Mouse (Mus musculus): ENCODE results near the gene Il34. TPM values are rescaled to one million over a fixed set of nuclear protein-coding genes. Genes with fewer than 3 reads are reported as not detected.

Gene Il34
- total RNA-seq, 2 experiments from 2014 or later, result 3.9 to 5.1 TPM

DNA sequence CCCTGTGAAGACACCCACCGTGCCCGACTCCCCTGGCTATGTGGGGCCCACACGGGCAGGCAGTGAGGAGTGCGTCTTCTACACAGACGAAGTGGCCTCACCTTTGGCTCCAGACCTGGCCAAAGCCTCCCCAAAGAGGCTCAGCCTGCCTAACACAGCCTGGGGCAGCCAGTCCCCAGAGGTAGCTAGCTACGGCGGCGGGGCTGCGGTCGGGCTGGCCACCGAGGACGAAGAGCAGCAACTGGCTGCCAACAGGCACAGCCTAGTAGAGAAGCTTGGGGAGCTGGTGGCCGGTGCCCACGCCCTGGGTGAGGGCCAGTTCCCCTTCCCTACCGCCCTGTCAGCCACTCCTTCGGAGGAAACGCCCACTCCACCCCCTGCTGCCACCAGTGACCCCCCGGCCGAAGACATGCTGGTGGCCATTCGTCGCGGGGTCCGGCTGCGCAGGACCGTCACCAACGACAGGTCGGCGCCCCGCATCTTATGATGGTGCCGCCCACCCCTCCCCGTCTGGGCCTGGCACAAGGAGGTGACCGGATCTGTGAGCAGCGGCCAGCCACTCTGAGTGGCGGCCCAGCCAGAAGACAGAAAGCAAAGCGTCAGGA lies 67.0 kb downstream of the Il34 start:
- no peak for DNase-seq

DNA sequence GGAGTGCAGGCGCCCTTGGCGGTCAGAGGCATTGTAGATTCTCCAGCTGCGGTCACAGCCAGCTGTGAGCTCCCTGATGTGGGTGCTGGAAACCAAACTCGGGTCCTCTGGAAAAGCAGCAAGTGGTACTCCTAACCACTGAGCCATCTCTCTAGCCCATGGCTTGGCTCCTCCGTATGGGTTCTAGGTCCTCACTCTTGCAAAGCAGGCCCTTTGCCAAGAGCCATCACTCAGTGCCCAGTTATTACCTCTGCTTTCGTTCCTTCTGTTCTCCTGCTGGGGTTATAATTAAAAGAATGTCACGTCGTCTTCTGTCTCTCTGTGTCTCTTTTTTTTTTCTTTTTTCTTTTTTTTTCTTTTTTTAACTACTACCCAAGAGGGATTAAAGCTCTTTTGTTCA lies 72.7 kb downstream of the Il34 start:
- no peak for DNase-seq

DNA sequence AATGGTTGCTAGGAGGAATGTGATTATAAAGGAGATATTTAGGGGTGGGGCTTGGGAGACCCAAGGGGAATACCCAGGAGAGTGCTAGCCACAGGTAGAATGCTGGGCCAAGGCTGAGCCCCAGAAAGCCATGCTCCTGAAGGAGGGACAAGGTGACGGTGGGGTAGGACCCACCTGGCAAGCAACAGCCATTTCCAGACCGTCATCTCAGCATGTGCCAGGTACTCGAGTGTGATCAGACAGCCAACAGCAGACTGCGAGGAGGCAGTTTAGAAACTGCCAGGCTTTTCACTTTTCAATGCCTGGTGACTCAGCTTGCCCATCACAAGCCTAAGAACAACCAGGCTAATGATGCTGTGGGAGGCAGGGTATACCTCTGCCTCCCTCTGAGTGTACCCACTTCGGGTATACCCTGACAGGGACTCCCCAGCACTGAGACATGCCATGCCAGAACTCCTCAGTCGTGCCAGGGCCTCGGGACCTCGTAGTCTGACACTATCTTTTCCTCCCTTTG lies 74.3 kb downstream of the Il34 start:
- DNase-seq, result no peak

DNA sequence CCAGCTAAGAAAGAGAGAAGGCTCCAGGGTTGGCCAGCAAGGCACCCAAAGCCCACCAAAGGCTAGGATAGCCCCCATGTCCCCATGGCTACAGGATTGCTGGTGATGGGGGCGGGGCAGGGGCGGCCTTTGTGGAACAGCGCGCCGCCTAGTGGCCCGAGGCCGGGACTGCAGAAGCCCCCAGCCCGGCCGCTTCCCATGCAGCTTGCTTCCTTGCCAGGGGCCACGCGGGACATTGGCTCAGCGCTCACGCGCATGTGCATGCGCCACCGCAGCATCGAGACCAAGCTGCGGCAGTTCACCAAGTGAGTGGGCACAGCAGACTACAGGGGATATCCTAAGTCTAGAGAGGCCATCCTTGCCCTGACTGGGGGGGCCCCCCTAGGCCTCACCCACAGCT lies 78.8 kb downstream of the Il34 start:
- DNase-seq, result peak in 1 of 2 experiments; percentile 83

DNA sequence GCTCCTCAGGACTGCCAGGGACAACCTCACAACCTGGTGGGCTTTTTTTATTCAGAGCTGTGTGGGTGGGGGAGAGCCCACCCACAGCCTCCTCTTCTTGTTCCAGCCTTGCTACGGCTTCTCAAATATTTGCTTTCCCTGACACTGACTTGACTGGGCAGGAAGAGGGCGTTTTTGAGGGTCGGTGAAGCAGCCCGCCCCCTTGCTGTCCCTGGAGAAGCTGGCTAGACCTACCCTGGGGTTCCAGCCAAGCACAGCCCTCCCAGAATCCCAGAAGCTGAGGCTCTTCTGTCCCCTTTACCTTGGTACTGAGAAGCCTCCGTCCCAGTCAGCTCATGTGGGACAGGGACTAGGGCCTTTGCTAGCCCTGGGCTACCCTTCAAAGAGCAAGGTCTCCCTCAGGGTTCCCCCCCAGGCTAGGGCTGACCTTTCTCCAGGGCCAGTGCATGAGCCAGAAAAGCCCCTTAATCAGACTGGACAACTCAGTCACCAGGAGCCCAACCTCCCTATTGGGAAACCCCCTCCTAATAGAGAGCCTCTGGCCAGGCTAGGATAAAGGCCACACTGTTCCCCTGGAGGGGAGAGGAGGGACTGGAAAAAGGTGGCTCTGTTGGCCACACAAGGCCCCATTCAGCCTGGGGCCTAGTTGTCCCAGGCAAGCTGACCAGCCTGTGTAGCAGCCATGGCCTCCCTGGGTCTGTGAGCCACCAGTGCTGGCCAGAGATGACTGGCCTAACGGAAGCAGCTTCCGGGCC lies 80.5 kb downstream of the Il34 start:
- DNase-seq, result peak in 1 of 2 experiments; percentile 20

DNA sequence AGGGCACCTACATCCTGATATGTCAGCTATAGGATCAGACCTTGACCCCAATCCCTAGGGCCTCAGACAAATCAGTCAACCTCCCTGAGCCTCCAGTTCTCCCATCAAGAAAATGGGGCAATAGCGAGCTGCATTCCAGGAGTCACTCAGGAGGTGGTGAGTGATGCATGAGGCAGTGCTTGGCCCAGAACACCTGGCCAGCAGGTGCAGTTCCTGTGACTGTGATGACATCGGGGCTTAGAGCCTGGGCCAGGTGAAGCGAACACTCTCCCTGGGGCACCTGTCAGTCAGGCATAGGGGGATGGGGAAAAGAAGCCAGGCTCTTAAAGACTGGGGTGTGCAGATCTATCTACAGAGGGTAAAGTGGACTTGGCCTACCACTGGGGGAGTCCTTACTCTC lies 81.2 kb downstream of the Il34 start:
- DNase-seq, result no peak

DNA sequence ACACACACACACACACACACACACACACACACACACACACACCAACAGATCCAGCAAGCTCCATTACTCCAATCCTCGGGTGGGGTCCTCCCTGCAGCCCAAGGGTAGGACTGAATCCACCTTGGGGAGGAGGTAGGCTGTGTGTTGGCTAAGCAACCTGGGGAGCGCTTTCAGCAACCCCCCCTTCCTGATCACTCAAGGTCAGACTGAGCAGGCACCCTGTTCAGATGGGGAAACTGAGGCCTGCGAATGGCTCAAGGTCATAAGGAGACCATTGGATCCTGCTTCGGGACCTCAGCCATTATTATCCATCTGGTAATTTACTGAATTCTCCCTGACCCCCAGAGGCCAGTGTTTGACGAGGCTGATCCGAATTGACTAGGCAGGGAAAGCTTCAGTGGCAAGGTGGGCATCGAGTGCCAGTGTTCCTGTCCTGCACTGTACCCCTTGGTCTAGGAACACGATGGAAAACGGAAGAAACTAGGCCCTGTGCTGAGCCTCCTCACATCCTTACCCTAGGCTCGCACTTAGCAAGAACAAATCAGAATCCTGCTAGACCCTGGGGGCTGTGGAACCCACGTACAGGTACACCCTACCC lies 83.2 kb downstream of the Il34 start:
- DNase-seq, result no peak

DNA sequence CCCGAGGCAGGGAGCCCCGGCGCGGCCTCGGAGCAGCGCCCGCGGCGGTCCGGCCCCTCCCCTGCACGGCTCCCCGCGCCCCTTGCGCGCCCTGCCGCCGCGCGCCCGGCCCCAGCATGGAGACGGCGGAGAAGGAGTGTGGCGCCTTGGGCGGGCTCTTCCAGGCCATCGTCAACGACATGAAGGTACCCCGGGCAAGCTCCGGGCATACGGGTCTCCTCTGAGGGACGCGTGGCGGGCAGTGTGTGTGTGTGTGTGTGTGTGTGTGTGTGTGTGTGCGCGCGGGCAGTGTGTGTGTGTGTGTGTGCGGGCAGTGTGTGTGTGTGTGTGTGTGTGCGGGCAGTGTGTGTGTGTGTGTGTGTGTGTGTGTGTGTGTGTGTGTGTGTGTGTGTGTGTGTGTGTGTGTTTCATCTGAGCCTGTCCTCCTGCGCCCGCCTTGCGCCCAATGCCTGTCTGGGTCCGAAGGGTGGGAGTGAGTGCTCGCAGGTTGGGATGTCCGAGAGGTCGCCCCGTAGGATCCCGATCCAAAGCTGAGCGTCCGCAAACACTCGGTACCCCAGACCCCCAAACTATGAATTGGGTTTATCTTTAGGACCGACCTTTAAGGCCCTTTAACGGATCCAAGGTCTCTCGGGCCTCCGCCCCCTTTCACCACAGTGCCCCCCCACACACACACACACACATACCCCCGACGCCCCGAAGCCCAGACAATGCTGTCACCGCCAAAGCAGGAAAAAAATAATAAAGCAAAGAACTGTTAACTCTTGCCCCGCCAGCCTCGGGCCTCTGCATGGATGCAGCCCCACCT lies 83.9 kb downstream of the Il34 start:
- DNase-seq, result peak; percentile 48 to 68

DNA sequence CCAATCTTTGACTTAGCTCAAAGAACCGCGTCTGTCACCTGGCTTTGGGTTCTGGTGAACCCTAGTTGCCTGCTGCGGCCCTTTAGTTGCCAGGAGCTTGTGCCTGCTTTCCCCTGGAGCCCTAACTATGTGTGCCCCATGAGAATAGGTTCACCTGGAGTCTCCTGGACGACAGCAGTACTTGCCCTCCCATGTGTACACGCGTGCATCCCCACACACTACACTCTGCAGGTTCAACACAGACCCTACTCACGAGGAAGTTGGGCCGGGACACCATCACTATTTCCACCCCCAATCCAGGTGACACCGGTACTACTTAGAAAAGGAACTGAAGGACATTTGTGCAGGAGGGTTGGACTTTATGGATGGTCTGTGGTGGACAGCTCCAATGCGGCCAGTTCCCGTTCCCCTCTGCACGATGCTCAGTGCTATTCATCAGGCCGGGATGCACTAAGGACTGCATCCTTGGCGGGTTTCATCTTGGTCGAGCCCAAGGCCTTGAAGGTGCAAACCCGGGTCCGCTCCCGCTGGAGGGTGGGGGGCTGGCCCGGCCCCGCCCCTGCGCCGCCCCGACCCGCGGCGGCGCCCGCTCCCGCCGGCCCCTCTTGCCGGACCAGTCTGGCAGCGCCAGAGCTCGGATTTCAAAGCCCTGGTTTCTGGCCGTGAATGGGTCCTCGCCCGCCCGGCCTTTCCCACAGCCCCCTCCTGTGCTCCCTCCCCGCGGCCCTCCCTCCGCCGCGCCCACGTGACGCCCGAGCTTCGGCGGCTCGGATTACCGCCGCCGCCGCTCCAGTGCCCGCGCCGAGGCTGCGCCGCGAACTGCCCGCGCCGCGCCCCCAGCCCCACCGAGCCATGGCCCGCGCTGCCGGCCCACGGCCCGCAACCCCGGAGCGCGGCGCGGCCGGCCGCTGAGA lies 84.8 kb downstream of the Il34 start, which contains the start of gene Mtss1l:
TSS of gene Mtss1l (plus strand) at position 792 of the 914 bp plus-strand sequence.
- DNase-seq, result peak; percentile 81 to 87

DNA sequence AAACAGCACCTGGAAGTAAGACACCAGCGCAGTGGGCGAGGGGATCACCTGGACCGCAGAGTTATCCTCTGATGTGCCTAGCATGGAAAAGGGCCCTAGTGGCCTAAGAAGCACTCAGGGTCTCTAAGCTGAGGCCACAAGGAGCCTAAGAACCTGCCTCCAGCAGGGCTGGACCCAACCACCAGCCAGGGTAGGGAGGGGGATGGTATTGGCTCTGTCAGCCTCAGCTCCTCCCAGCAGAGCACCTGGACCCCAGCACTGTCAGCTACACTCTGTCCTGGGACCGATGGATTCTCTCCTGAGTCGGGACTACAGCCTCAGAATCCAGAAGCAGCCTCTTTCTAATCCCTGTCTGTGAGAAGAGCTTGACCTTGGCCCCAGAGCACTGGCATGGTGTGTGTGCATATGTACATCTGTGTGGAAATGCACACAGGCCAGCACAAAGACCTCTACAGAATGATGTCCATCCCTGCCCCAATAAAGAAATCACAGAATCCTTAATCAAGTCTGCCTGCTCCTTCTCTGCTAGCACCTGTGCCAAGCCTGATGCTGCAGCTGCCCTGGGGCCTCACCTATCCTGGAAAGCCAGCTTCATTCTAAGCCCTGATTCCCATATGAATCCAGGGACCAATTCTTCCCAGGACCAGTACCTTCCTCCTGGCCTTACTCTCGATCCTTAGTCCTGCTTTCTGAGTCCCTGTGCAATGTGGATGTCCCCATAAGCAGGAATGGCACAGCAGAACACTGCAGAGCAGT lies 85.6 kb downstream of the Il34 start:
- peak in 1 of 2 experiments; percentile 29 for DNase-seq

DNA sequence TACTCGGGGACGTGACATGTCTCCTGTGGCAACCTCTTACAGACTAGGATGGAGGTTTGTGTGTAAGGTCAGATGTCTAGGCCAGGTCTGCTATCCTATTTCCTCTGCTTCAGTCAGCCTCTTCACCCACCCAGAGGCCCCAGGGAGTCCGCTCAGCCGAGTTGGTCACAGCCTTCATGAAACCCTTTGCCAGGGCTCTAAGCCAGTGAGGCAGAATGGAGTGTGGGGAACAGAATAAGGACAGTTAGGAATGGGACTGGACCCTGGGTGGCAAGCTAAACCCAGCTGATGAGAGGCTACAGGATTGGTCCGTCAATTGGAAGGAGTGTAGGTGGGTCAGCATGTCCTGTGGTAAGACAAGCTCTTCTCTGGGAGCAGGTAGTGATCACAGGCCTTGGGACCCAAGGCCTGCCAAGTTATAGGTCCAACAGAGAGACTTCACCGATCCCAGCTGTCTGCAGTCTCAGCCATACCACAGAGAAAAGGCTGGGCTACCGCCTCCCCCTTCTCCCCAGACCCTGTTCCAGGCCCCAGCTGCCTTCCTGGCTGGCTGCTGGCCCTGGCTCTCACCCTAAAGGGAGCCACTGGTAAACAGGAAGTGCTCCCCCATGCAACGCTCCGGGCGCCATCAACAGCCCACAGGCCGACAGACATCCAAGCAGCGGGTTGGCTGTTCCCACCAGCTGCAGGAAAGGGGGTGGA lies 86.6 kb downstream of the Il34 start:
- peak; percentile 71 to 86 for DNase-seq

DNA sequence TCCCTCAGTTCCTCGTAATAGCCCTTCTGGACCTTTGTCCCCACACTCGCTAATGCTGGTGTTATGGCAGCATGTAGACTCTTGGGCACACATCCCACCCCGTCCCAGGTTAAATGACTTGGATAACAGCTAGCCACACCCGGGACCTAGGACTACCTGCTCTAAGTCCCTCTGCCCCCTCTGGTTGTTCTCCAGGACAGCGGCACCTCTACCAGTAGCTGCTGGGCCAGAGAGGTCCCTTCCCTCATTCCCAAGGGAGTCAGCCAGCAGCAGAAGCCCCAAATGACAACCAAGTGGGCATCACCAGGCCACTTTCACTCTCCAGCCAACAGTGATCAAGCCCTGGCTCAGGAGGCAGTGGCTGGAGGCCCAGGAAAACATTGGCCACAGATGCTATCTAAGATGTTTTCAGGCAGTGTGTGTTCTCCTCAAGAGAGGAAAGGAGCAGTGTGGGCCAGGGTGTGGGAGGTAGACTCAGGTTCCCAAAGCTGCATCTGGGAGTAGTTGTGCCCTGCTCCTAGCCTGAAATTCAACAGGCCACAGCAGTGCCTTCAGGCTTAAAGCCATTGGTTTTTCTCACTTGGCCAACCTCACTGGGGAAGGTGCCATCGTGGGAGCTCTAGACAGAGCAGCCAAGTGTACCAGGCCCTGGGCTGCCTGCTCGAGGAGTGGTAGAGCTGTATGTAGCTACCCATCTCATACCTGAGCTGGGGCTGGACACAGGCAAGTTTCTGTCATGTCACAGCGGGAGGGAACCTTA lies 87.3 kb downstream of the Il34 start:
- peak in 1 of 2 experiments; percentile 25 for DNase-seq

DNA sequence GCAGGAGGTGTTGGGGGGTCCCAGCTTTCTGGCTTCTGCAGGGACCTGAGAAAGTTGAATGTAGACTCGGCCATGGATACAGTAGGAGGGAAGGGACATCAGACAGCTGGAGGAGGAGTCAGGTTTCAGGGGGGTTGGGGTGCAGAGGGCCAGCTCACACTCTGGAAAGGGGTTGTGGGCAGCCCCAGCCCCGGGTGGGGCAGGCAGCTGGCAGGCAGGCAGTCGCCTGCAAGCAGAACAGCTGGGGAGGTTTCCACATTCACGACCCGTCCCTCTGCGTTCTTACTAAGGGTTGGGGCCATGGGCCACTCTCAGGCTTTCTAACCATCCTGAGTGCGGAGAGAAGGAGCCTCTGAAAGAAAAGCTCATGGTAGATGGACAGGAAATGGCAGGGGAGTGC lies 88.6 kb downstream of the Il34 start:
- DNase-seq, result no peak

DNA sequence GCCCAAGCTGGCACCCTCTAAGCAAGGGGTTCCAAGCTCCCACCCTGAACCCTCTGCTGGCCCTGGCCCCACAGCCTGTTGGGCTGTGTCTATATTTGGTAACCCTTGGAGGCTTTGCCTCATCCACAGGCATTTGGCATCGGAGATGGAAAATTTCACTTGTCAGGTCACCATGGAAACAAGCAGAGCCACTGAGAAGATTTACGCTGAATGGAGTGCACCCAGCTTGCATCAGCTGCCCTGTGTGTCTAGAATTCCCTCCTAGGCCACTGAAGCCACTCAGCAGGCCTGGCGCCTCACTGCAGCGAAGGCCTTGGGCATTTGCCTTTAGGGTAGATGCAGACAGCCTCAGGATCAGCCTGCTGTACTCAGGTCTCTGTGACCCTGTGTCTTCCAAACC lies 89.6 kb downstream of the Il34 start:
- DNase-seq, result peak; percentile 83 to 88

DNA sequence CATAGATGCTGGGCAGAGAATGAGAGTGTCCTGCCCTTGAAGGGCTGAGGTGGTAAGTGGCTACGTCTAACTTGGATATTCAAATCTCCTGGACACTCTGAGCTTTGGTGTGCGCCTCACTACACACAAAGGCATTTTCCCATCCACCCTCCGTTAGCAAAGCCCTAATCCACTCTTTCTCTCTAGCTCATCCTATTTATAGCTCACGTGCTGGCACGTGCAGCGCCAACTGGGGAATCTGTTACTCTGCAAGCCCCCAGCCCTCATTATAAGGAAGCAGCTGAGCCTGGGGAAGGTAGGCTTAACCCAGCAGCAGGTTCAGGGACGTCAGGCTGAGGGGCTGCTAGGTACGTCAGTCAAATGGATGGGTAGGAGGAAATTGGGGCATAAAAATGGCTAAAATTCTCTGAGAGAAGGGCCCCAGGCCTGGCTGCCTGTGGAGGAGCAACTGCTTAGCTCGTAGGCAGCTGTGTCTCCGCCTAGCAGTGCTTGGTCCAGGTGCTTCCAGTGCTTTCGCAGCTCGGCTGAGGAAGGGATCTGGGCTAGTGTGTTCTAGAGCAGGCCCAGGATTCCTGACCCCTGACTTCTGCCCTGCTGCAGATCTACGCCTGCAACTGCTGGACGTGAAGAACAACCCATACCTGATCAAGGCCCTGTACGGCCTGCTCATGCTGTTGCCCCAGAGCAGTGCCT lies 90.8 kb downstream of the Il34 start:
- DNase-seq, result no peak

DNA sequence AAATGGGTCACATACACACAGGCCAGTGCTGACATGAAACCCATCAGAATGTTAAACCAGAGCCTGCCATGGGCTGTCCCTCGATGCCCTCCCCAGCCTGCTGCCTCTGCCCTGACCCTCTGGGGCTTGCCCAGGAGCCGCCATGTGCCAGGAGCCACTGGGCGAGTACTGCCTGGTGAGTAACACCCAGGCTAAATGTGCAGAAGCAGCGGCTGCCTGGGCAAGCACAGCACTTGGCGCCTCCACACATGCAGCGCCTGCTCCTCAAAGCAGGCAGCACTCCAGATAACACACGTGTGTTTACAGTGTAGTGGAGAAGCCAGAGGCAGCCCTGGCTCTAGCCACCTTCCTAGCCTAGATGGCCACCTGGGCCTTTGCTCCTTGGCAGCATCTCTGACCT lies 92.7 kb downstream of the Il34 start:
- DNase-seq, result peak; percentile 64 to 77

DNA sequence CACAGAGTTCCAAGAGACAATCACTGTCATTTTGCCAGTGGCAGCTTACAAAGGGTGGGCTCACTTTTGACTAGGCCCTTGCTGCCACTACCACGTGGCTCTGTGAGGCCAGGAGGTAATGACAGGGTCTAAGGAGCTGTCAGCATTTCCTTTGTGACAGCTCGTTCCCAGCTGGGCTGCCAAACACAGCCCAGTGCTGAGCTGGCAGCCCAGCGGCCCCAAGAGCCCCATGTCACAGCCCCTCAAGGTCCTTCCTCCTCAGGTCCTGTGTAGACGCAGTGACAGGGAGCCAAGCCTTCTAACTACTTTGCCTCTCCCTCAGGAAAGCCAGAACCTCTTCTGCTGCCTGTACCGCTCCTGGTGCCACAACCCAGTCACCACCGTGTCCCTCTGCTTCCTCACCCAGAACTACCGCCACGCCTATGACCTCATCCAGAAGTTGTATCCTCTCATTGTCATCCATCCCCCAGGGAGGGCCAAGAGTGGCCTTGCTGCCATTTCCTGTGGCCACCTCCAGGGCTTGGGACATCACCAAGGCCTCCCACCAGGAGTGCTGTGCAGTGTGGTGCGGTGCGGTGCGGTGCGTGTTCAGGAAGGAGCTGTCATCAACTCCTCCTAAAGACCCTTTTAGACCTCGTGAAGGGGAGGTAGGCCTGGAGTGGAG lies 94.3 kb downstream of the Il34 start:
- peak; percentile 57 to 80 for DNase-seq

DNA sequence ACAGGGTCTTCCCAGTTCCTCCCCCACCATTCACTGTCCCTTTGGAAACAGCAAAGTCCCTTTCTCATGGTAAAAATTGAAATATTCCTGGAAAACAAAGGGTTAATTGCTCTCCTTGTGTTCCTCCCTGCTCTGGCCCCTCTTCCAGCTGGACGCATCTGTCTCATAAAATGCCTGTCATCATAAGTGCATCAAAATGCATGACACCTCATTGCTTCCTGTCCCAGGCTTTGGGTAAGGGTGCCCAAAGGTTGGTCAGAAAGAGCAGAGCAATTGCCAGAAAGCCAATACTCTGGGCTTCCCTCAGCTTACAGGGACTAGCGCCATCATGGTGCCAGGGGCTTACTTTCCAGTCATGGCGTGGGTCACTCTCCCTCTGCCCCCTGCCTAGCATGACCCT lies 95.1 kb downstream of the Il34 start:
- DNase-seq, result no peak

Data from heart, adult 18-20 months (tissue).